Mouse (Mus musculus): Measurements from ENCODE around the gene Olfr1404.
"Not testable (repeated sequence)": the region's sequence is repeated elsewhere in the genome, so short reads cannot be mapped to it uniquely, and the experiment has no call there.

The Olfr1404 gene

DNA sequence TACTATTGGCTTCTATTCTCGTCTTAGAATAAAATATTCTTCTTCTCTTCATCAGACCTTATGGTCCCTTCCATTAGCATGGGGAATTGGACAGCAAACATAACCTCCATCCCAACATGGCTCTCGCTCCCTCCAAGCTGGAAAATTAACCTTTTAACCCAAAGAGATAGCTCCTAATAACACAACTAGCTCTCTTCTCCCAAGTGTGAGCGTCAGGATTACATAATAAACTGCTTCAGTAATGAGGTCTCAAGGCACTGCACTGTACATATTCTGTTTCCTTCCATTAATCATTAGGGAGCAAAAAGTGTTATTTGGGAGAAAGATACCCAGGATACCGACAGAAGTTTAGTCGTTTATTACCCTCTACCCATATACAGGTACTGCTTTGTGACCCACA lies at the start of gene Olfr1404:
Gene Olfr1404 (plus strand): TSS at position 301 of the 400 bp plus-strand sequence.
- no peak for DNase-seq

DNA sequence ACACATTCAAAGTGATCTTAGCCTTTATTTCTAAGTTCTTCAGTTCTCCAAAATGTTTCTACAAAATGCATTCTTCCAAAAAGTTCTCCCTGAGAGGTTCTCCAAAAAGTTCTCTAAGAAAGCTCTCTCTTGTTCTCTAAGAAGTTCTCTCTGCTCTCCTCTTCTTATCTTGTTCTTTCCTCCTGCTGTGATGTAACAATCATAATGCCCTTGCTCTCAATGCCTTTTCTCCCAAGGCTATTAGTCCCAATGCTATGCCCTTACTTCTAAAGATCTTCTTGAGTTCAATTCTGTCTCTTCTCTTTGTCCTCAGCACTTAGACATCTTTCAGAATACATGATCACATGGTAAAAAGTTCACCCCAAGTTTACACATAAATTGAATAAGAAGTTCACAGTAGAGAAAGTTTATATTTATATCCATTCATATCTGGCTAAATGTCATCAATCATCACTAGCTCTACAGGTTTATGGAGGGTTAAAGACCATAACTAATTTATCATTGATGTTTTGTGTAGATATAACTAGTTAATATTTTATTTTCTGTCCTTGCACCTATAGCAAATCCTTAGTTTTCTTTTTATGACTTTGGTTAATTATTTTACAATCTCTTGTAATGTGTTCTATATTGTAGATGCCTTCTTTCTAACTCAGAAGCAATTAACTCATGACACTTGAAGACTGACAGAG lies 37.9 kb upstream of the Olfr1404 start:
- DNase-seq: no peak

DNA sequence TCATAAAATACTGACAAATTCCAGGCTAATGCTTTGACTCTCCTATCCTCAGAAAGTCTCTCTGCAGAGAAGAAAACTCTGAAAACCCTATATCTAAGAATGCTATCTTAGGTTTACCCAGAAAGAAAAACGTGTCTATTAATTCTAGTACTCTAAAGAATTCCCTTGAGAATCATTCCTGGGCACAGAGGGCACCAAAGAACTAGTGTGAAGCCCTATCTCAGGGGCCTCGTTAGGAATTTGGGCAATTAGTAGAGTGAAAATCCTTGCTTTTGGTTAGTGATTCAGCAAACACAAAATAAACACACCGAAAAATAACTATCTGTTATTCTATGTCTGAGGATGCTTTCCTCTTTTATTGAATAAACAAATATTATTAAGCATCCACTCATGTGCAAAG lies 21.7 kb upstream of the Olfr1404 start, which contains the start of gene Olfr1406:
Gene Olfr1406 (minus strand): TSS at position 101 of the 400 bp plus-strand sequence.
- no peak for DNase-seq

DNA sequence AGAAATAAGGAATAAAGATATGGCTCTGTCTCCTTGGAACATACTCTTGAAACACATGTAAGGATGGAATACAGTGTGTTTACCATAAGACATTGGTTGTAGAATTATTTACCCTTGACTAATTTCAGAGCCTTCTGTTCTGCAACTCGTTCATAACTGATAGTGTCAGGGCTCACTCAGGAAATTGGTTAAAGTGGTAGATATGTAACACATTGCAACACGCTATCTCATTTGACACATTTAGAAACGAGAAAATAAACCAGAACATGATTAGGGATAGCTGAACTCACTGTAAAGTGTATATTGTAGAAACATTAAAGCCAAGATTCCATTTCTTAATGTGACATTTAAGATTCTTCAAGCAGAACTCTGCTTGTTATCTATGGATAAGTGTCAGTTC lies 20.1 kb upstream of the Olfr1404 start:
- no peak for DNase-seq

DNA sequence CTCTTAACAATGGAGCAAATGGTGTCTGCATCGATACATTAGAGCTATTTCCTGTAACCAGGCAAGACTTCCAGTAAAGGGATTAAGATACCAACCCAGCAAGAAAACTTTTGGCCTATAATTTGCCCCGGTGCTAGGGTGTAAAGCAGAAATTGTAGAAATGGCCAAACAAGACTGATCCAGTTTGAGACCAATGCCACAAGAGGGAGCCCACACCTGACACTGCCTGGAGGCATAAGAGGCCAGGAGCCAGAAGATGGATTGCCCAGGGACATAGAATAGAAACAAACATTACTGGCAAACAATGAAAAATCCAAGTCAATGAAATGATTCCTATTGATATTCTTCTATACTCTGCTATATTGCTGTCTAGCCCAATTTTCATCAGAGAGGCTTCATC lies 15.8 kb upstream of the Olfr1404 start:
- no peak for DNase-seq

DNA sequence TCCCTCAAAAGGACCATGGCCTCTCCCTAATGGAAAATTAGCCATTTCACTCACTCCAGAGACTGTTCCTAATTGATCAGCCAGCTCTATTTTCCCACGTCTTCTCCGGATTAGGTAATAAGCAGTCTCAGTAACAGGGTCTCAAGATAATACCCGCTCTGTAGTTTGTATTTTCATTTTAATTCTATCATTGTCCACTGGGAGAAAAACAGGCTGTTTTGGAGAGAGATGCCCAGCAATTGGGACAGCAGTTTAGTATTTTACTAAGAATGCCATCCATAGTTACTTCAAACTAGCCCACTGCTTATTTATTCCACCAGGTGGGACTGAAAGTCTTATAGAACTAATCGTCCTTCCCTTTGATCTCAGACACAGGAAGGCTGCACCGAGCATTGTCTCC lies 14.7 kb upstream of the Olfr1404 start, which contains the start of gene Olfr218:
Gene Olfr218 (plus strand): TSS at position 301 of the 400 bp plus-strand sequence.
- DNase-seq: no peak

DNA sequence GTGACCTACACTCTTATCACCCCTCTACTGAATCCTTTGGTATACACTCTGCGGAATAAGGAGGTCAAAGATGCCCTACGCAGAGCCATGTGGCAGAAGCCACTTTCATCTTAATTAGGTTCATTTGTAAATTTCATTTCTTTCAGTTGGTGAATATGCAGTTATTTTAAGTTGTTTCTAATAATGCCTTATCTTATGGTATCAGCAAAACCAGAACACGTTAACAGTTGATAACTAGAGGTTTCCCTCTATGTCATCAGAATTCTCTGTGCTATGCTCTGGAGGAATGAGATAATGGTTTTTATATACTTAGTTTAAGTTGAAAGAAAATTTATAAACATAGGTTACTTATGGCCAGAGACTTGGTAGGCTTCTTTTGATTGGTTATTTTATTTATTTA lies 4.3 kb downstream of the Olfr1404 start:
- no peak for DNase-seq

DNA sequence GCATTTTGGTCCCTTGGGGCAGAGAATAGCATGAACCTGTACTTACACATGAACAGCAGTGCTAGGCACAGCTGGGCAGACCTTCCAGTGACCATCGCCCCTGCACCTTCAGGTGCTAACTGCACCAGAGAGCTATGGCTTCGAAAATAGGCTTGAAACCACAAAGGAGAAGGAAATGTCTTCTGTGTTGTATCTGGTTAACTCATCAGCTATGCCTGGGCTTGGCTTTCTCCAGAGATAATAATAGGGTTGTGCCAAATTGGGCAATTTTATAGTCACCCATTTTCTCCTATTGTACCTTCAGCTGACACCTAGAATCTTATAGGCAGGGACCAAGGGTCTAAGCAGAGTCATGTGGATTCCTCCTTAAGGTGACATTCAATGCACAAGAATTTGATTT lies 14.9 kb downstream of the Olfr1404 start, which contains the start of gene Fcer1a:
Gene Fcer1a (minus strand): TSS at position 134 of the 400 bp plus-strand sequence.
- DNase-seq: no peak

DNA sequence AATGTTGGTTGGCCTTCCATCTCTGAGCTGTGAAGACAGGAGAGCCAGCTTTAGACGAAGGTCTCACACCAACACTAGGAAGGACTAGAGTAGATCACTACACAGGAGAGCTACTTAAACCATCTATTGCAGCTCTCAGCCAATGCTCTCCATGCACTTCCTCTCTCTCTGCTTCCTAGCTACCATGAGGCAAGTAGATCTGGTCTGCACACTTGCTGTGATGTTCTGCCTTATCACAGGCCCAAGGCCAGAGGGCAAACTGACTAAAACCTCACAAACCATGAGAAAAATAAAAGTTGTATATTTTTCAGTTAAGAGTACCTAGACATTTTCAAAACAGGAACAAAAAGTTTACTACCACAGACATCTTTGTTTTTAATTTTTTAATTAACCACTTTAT lies 24.8 kb downstream of the Olfr1404 start:
- not testable (repeated sequence) for DNase-seq

DNA sequence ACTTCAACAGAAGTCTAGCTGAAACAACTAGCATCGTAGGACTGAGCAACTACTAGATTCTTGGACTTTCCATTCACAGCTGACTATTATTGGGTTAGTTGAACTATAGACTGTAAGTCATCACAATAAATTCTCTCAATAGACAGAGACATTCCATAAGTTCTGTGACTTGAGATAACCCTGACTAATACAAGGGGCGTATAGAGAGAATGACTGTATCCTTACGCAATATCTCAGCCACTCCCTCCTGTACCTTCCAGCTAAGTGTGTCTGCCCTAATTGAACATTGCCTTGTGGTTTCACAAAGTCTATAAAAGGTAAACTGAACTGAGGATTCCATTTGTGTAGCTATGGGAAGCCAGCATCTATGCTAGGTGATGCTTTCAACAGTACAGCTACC lies 37.7 kb downstream of the Olfr1404 start:
- no peak for DNase-seq

DNA sequence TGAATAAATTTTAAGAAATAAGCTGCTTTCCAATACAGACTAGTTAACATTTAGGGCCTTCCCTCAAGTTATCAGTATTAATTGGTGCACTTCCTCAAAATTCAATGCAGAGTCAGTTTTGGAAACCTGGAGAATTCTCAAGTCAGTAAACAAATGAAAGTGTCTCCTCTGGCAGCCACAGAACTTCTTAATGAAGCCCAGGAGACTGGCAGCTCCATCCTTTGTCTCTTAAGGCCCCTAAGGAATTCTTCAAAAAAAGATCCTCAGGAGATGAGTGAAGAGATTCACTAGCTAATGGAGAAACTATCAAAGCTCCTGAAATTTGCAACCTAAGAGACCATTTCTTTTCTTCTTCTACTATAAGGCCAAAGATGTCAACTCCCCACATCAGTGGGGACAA lies 53.5 kb downstream of the Olfr1404 start, which contains the start of gene Olfr418:
Gene Olfr418 (plus strand): TSS at position 301 of the 400 bp plus-strand sequence.
- no peak for DNase-seq

Data from right cerebral cortex, postnatal 25 days (tissue).